Mouse (Mus musculus) stomach, embryonic 16.5 days (tissue): ENCODE measurements around the gene Tcf20. TPM values are rescaled to one million over a fixed set of nuclear protein-coding genes. Genes with fewer than 3 reads are reported as not detected.

Experiments used
- ATAC-seq: fragments of 200-750 bp; cut with Nextera tagmentation; 2 replicates; pipeline ENCODE4 v1.8.0; 2017; ENCODE audit warnings: moderate number of reproducible peaks, moderate TSS enrichment; ENCODE audit not compliant: insufficient read depth, low FRiP score
- H3K27ac ChIP-seq: fragments of 300-500 bp; sonication (generic); 2 replicates; pipeline ENCODE4 v1.5.1; 2014; ENCODE audit warnings: low read length
- H3K27me3 ChIP-seq: fragments of 300-500 bp; sonication (generic); 2 replicates; pipeline ENCODE4 v1.6.1; 2014; ENCODE audit warnings: low read length, control low read depth, mixed read lengths; ENCODE audit not compliant: control insufficient read depth, insufficient read depth
- H3K36me3 ChIP-seq: fragments of 300-500 bp; sonication (generic); 2 replicates; pipeline ENCODE4 v1.6.1; 2014; ENCODE audit warnings: low read length; ENCODE audit not compliant: control insufficient read depth, insufficient read depth
- H3K4me1 ChIP-seq: fragments of 300-500 bp; sonication (generic); 2 replicates; pipeline ENCODE4 v1.6.1; 2014; ENCODE audit warnings: low read length, control low read depth, mixed read lengths; ENCODE audit not compliant: control insufficient read depth, insufficient read depth
- H3K4me2 ChIP-seq: fragments of 300-500 bp; sonication (generic); 2 replicates; pipeline ENCODE4 v1.6.1; 2014; ENCODE audit warnings: low read depth, low read length, mixed read lengths
- H3K4me3 ChIP-seq: fragments of 300-500 bp; sonication (generic); replicated peaks from 2 replicates; pipeline ENCODE4 v1.5.1; 2014; ENCODE audit warnings: mild to moderate bottlenecking, low read length
- H3K9ac ChIP-seq: fragments of 300-500 bp; sonication (generic); 2 replicates; pipeline ENCODE4 v1.6.1; 2014; ENCODE audit warnings: low read length
- H3K9me3 ChIP-seq: fragments of 300-500 bp; sonication (generic); replicated peaks from 2 replicates; pipeline ENCODE4 v1.6.1; 2016; ENCODE audit warnings: low read length, control low read depth; ENCODE audit not compliant: control insufficient read depth
- WGBS: fragments of 180-500 bp; shearing (Covaris S2); extraction: QIAGEN DNeasy Blood & Tissue Kit; methylation state at CpG from one replicate; pipeline ENCODE4 v1.1.7; 2014; 5-methylcytosine and 5-hydroxymethylcytosine counted together
- polyA plus RNA-seq: library from polyadenylated mRNA; unstranded; fragments of >200 nt; fragmentation: Nextera tagmentation; extraction: Ambion mirVana; gene quantifications from 2 replicates; pipeline ENCODE4 v1.2.1, GENCODE M21; 2015

The Tcf20 gene
- polyA plus RNA-seq, 1 experiment from 2014 or later, result 8.0 TPM

DNA sequence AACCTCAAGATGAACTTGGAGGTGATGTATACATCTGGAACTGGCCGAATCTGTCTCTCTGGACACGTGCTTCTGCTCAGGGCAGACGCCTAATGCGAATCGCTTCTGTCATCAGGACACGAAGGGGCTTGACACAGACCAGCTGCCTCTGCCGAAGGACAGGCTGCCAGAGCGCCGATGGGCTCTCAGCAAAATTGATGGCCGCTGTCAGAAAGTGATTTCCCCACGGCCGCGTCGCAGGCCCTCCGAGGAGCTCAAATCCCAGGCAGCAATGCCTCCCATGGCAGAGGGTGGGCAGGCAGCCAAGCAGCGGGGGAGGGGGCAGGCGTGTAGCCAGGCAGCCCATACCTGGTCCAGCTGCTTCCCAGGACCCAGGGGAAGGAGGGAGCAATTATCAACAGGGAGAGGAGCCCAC lies 49.5 kb downstream of the Tcf20 start:
- Histone ChIP-seq H3K4me3 (no peak overlapping the region), H3K4me2 (peak overlapping the region; percentile 41), H3K27me3 (no peaks in the 10 kb centered on the region), H3K9ac (peak overlapping the region; percentile 38; the same call in 1 of the 2 replicates), H3K27ac (peak overlapping the region; percentile 92), H3K36me3 (no peaks in the 10 kb centered on the region), H3K4me1 (peaks cover 53% of the 10 kb centered on the region), H3K9me3 (no peaks in the 10 kb centered on the region)
- ATAC-seq, result peak; percentile 59
- 16% methylated on average over 17 of the region's 17 CpGs for WGBS

DNA sequence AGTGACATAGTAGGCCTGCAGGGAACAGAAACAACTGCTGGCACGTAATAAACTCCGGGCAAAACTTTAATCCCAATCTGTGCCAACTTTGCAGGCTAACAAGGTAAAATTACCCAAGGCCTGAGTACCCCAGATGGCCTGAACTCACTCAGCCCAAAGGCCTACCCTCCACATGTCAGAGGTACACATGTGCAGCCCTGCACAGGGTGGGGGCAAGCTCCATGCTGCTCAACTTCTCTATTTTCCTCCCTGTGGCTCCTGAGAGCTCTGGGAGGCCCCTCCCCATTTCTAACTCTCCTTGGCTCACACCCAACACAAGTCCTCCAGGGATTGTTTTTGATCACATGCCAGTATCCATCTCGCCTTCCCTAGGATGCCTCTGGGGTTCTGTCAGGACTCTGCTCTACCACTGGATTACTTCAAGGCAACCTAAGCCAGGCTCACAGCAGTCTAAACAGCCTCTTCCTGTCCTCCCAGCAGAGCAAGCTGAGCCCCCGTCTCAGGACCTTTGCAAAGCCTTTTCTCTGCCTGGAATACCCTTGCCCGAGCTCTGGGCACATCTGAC lies 50.2 kb downstream of the Tcf20 start:
- H3K36me3 ChIP-seq, result no peaks in the 10 kb centered on the region
- H3K4me3 ChIP-seq, result no peak overlapping the region
- 43% methylated on average over 5 of the region's 5 CpGs for WGBS
- H3K4me2 ChIP-seq, result peak overlapping the region; percentile 41
- no peaks in the 10 kb centered on the region for H3K27me3 ChIP-seq
- peak; percentile 64 for ATAC-seq
- H3K9me3 ChIP-seq, result no peaks in the 10 kb centered on the region
- peak overlapping the region; percentile 92 for H3K27ac ChIP-seq
- H3K4me1 ChIP-seq, result peaks cover 58% of the 10 kb centered on the region
- H3K9ac ChIP-seq, result 0 out of 2 replicates have a peak overlapping the region, but pooled peaks have one; percentile 13

DNA sequence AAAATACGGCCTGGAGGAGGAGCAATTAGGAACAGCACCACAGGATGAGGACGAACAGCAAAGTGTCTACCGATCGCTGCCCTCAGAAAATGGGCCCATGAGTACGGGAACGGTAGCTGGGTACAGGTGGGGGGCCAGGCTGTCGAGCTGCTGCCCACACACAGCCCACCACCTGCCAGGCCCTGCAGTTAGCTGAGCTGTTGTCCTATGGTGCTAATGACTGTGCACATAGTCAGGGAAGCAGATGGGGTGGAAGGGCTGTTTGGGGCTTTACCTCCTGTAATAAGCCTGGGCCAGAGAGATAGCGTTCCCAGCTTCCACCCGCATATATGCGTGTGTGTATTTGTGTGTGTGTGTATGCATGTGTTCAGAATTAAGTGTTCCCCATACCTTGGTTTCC lies 52.7 kb downstream of the Tcf20 start:
- Histone ChIP-seq H3K9ac (no peak overlapping the region), H3K27ac (no peak overlapping the region), H3K4me3 (no peak overlapping the region), H3K4me1 (peaks cover 43% of the 10 kb centered on the region), H3K4me2 (no peak overlapping the region), H3K9me3 (no peaks in the 10 kb centered on the region), H3K27me3 (no peaks in the 10 kb centered on the region), H3K36me3 (no peaks in the 10 kb centered on the region)
- no peak for ATAC-seq
- 87% methylated on average over 10 of the region's 10 CpGs for WGBS

DNA sequence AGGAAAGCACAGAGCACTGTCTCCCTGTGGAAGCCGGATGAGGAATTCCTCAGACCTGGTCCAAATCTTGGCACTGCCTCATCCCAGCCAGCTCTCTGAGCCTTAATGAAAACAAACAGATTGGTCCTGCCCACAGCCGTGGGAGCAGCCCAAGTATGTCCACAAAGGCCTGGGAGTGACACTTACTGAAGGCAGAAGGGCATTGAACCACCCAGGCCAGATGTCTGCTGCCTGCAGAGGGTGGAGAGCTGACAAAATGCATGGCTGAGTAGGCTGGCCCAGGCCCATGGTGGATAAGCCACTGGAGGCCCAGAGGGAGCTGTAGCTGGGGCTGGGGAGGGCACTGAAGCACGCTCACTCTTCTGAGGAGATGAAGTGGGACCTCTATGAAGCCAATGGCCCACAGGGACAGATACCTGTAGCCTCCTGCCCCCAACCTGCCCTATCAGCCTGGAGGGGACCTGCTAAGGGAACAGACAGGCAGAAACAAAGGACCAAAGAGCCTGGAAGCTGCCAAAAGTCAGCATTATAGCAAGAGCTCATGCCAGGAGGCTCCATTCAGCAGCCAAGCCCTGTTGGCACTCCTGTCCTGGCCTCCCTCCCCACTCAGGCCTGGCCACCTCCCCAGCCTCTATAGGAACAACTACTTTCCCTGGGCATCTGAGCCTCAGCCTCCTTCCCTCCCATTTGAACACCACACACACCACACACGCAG lies 54.6 kb downstream of the Tcf20 start:
- H3K36me3 ChIP-seq, result no peaks in the 10 kb centered on the region
- H3K9me3 ChIP-seq, result no peaks in the 10 kb centered on the region
- H3K27ac ChIP-seq, result peak overlapping the region; percentile 34
- peaks cover 53% of the 10 kb centered on the region for H3K4me1 ChIP-seq
- H3K27me3 ChIP-seq, result no peaks in the 10 kb centered on the region
- WGBS, result 43% methylated on average over 4 of the region's 4 CpGs
- H3K9ac ChIP-seq, result peak overlapping the region; percentile 46; the same call in 1 of the 2 replicates
- no peak overlapping the region for H3K4me3 ChIP-seq
- H3K4me2 ChIP-seq, result no peak overlapping the region
- no peak for ATAC-seq

DNA sequence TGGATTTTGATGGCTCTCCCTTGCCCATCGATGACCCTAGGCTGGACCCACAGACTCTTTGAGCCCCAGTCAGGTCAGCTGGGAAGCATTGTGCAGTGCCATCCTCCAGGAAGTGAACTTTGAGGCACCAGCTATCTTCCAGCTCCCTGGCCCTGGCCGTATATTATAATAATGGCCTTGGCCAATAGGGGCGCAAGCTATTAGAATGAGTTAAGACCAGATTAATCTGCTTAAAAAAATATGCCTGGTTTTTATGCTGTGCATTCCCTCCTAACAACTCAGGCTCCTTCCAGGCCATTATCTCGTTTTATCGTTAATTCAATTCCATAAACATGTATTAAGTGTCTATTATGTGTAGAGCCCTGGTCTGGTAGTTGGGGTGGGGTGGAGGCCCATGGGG lies 56.2 kb downstream of the Tcf20 start:
- H3K27me3 ChIP-seq, result 0 out of 2 replicates have a peak, but pooled peaks cover 2% of the 10 kb centered on the region
- H3K4me2 ChIP-seq, result no peak overlapping the region
- no peaks in the 10 kb centered on the region for H3K9me3 ChIP-seq
- no peaks in the 10 kb centered on the region for H3K36me3 ChIP-seq
- H3K27ac ChIP-seq, result no peak overlapping the region
- H3K9ac ChIP-seq, result no peak overlapping the region
- ATAC-seq, result no peak
- no peak overlapping the region for H3K4me3 ChIP-seq
- WGBS, result 88% methylated on average over 5 of the region's 5 CpGs
- peaks cover 50% of the 10 kb centered on the region for H3K4me1 ChIP-seq

DNA sequence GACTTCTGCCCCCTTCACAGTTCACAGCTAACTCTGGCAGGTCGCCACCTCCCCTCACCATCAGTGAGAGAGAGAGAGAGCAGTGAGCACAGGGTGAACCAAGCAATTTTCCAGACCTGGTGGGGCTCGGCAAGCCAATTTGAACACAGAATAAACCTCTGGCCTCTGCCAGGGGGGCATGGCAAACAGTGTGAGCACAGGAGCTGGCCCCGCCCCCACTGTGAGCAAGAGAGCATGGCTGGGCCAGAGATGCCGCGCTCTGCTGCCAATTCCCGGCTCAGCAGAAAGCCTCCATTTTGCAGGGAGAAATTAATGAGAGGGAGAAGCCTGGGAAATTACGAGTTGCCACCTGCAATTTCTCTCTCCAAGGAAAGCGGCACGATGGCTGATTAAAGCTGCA lies 58.1 kb downstream of the Tcf20 start:
- 0 out of 2 replicates have a peak, but pooled peaks cover 2% of the 10 kb centered on the region for H3K27me3 ChIP-seq
- H3K9me3 ChIP-seq, result no peaks in the 10 kb centered on the region
- no peak overlapping the region for H3K4me2 ChIP-seq
- WGBS, result 35% methylated on average over 9 of the region's 9 CpGs
- no peak for ATAC-seq
- 0 out of 2 replicates have a peak overlapping the region, but pooled peaks have one; percentile 25 for H3K9ac ChIP-seq
- H3K4me1 ChIP-seq, result peaks cover 65% of the 10 kb centered on the region
- H3K4me3 ChIP-seq, result no peak overlapping the region
- no peak overlapping the region; the same call in 1 of the 2 replicates for H3K27ac ChIP-seq
- H3K36me3 ChIP-seq, result no peaks in the 10 kb centered on the region

DNA sequence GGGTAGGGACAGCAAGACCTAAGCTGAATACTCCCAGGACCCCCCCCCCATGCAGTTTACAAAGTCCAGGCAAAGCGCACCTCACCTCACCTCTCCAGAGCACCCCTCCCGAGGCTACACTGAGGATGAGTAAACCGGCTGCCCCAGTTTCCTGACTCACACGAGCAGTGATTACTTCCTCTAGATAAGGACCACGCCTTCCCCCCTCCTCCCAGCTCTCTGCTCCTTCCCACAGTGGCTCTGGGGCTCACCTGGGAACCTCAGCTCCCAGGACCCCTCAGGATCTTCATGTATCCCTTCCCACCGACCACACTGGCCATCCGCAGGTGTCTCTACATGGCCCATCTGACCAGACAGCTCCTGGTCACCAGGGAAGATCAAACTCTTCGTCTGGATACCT lies 58.8 kb downstream of the Tcf20 start:
- no peak overlapping the region for H3K9ac ChIP-seq
- H3K4me2 ChIP-seq, result no peak overlapping the region
- peaks cover 69% of the 10 kb centered on the region for H3K4me1 ChIP-seq
- H3K4me3 ChIP-seq, result no peak overlapping the region
- ATAC-seq, result peak; percentile 38; the same call in 1 of the 2 replicates
- H3K36me3 ChIP-seq, result no peaks in the 10 kb centered on the region
- H3K27me3 ChIP-seq, result 0 out of 2 replicates have a peak, but pooled peaks cover 2% of the 10 kb centered on the region
- WGBS, result 35% methylated on average over 8 of the region's 8 CpGs
- H3K27ac ChIP-seq, result peak overlapping the region; percentile 31
- H3K9me3 ChIP-seq, result no peaks in the 10 kb centered on the region

DNA sequence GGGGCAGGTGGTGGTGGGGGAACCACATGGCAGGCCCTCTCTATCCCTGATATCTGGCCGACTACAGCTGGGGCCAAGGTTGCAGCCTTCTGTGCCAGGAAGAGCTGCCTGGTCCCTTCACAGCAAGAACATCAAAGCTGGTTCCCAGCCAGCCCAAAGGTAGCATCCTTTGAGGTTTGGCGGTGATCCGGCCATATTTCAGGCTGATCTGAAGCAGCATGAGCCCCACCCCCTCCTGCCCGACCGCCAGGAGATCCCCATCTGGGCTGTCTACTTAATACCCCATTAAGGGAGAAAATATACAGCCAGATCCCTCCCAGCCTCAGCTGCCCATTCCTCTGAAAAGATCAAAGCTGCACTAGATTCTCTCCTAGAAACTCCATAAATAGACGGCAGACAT lies 59.6 kb downstream of the Tcf20 start:
- Histone ChIP-seq H3K4me1 (peaks cover 69% of the 10 kb centered on the region), H3K36me3 (no peaks in the 10 kb centered on the region), H3K9ac (no peak overlapping the region), H3K9me3 (no peaks in the 10 kb centered on the region), H3K4me2 (no peak overlapping the region), H3K27me3 (0 out of 2 replicates have a peak, but pooled peaks cover 2% of the 10 kb centered on the region), H3K27ac (no peak overlapping the region), H3K4me3 (no peak overlapping the region)
- no peak for ATAC-seq
- WGBS, result 13% methylated on average over 6 of the region's 6 CpGs

DNA sequence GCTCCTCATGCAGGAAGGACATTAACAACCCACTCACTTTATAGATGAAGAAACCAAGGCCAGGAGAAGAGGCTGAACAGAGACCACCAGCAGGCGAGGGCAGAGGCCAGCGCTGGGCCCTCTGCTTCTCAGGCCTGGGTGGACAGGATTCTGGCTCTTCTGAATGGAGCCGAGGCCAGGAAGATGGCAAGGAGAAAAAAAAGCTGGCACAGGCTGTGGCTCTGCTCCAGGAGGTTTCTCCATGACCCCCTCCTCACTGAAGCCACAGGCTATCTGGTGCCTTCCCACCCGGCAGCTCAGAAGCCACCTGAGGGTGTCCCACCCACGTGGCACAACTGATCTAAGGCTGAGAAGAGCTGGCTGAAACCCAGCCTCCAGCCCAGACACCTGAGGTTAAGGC lies 60.6 kb downstream of the Tcf20 start:
- Histone ChIP-seq H3K27me3 (0 out of 2 replicates have a peak, but pooled peaks cover 2% of the 10 kb centered on the region), H3K36me3 (no peaks in the 10 kb centered on the region), H3K4me2 (no peak overlapping the region), H3K9ac (no peak overlapping the region), H3K4me1 (peaks cover 72% of the 10 kb centered on the region), H3K9me3 (no peaks in the 10 kb centered on the region), H3K4me3 (no peak overlapping the region), H3K27ac (no peak overlapping the region)
- 84% methylated on average over 5 of the region's 5 CpGs for WGBS
- ATAC-seq, result no peak
